Mouse (Mus musculus): ENCODE data around the gene Zmiz1.

GRCm38 (mm10) chr14:25607141-25607967 lies 148.4 kb downstream of the Zmiz1 start:
- TF ChIP-seq NRF1 (IDR thresholded peaks at IDR 0.05; ENCODE audit: low read depth, low read length) (no peak), KAT2A (IDR thresholded peaks at IDR 0.05; ENCODE audit: insufficient replicate concordance, low read length) (no peak)

Measured in CH12.LX (cell line).